Mouse (Mus musculus) neural tube, embryonic 10.5 days (tissue): ENCODE results near the gene Txn1.
A peak's percentile ranks its signal among the peaks of the same experiment; 100 is the strongest.

ENCODE experiments used
- DNase-seq: peaks from one replicate; pipeline ENCODE4 v3.0.0-alpha.2; 2017; ENCODE audit warnings: low spot score; ENCODE audit errors: extremely low spot score

Txn1 gene

GRCm38 (mm10) chr4:57942892-57943291 lies 13.3 kb downstream of the Txn1 start:
- DNase-seq, result no peak

- no peak for DNase-seq
These were observed 15.6 kb downstream of the Txn1 start for GRCm38 (mm10) chr4:57940631-57941030.

GRCm38 (mm10) chr4:57937292-57937691 lies 18.9 kb downstream of the Txn1 start:
- DNase-seq, result no peak

GRCm38 (mm10) chr4:57934181-57934580 lies 22.0 kb downstream of the Txn1 start:
- no peak for DNase-seq

- no peak for DNase-seq
These were observed 25.5 kb downstream of the Txn1 start for GRCm38 (mm10) chr4:57930559-57931170.

- DNase-seq, result no peak
These were observed 28.6 kb downstream of the Txn1 start for GRCm38 (mm10) chr4:57927464-57928205.

- no peak for DNase-seq
These were observed 31.6 kb downstream of the Txn1 start for GRCm38 (mm10) chr4:57924556-57925071.

GRCm38 (mm10) chr4:57922171-57922570 lies 34.0 kb downstream of the Txn1 start:
- no peak for DNase-seq

- no peak for DNase-seq
These were observed 35.7 kb downstream of the Txn1 start for GRCm38 (mm10) chr4:57920522-57920921.

- no peak for DNase-seq
These were observed 36.5 kb downstream of the Txn1 start for GRCm38 (mm10) chr4:57919494-57920423.

- no peak for DNase-seq
These were observed 39.5 kb downstream of the Txn1 start for GRCm38 (mm10) chr4:57916711-57917110.

GRCm38 (mm10) chr4:57916201-57916661 lies 40.0 kb downstream of the Txn1 start, which contains the start of gene D630039A03Rik:
TSS of gene D630039A03Rik (minus strand) at chr4:57916297.
- no peak for DNase-seq

GRCm38 (mm10) chr4:57915216-57915965 lies 40.8 kb downstream of the Txn1 start:
- no peak for DNase-seq

- no peak for DNase-seq
These were observed 41.7 kb downstream of the Txn1 start for GRCm38 (mm10) chr4:57914193-57915190.

- DNase-seq, result no peak
These were observed 43.2 kb downstream of the Txn1 start for GRCm38 (mm10) chr4:57913021-57913420.

GRCm38 (mm10) chr4:57908860-57909259 lies 47.4 kb downstream of the Txn1 start:
- no peak for DNase-seq

- DNase-seq, result no peak
These were observed 49.5 kb downstream of the Txn1 start for GRCm38 (mm10) chr4:57906708-57907107.

- DNase-seq, result no peak
These were observed 51.6 kb downstream of the Txn1 start for GRCm38 (mm10) chr4:57904638-57905037.

- peak; percentile 69 for DNase-seq
These were observed 52.0 kb downstream of the Txn1 start for GRCm38 (mm10) chr4:57904211-57904610.

- DNase-seq, result no peak
These were observed 53.6 kb downstream of the Txn1 start for GRCm38 (mm10) chr4:57902619-57903018.
